Mouse (Mus musculus) spleen, adult 2 months (tissue): Measurements from ENCODE around the gene Thtpa.

Experiments used
- CTCF ChIP-seq: fragments of 200-500 bp; IDR thresholded peaks from 2 replicates; pipeline ENCODE4 v1.5.1; 2011; ENCODE audit warnings: mild to moderate bottlenecking, inconsistent platforms; ENCODE audit not compliant: insufficient read depth, insufficient read length, insufficient replicate concordance; ENCODE audit errors: extremely low read depth
- POLR2A ChIP-seq: fragments of 200-500 bp; IDR thresholded peaks from 2 replicates; pipeline ENCODE4 v1.6.1; 2011; ENCODE audit warnings: low read depth, low read length, inconsistent platforms

DNA sequence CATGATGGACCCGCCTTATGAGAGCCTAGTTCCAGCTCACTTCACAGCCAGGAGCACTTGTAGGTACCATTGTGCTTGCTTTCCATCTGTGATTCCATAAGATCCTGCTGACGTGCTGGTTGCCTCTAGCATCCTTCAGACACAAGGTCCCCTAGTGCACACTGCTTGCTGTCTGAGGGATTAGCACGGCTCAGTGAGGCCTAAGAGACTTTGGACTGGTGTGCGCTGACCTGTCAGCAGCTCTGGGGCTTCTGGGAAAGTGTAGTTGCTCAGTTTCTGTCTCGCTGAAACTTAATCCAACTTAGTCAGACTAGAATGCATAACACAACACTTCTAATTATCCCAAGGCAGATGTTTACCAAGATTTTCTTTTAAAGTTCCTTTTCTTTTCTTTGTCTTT is 34.7 kb upstream of the Thtpa start:
- TF ChIP-seq CTCF (no peak), POLR2A (no peak)
